Mouse (Mus musculus): ENCODE results near the gene 2210407C18Rik. TPM values are rescaled to one million over a fixed set of nuclear protein-coding genes. Genes with fewer than 3 reads are reported as not detected.

Gene 2210407C18Rik
- polyA plus RNA-seq, 1 experiment from 2014 or later, result not detected

DNA sequence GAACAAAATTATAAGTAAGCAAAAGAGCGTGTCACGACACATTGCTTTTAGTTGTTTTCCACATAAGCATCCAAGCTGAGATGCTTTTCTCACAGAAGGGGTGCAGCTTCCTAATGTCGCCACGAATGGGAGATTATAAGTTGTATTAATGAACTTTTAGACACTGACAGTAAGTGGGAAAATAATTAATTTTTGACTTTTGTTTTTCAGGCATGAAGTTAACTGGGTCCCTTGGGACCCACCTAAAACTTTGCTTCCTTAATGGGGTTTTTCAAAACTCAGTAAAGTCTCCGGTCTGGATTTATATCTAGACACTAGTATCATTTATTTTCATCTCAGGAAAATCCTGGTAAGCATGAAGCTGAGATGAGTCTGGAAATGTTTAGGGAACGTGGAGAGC, 21.1 kb downstream of the 2210407C18Rik start, which contains the start of gene Olfr324:
Gene Olfr324, plus strand, starts transcription at position 301 of the 400 bp plus-strand sequence.
- 76% methylated on average over 6 of the region's 6 CpGs for WGBS
- Histone ChIP-seq H3K27me3 (no peaks in the 10 kb centered on the region), H3K9ac (no peak within 1 kb of the TSS), H3K36me3 (no peaks in the 10 kb centered on the region), H3K9me3 (no peaks in the 10 kb centered on the region), H3K4me2 (no peak within 1 kb of the TSS), H3K27ac (no peak within 1 kb of the TSS), H3K4me1 (no peaks in the 10 kb centered on the region), H3K4me3 (no peak within 1 kb of the TSS)
- ATAC-seq (ENCODE audit: borderline replicate concordance, extremely low read depth, low FRiP score, low TSS enrichment), result no peak

DNA sequence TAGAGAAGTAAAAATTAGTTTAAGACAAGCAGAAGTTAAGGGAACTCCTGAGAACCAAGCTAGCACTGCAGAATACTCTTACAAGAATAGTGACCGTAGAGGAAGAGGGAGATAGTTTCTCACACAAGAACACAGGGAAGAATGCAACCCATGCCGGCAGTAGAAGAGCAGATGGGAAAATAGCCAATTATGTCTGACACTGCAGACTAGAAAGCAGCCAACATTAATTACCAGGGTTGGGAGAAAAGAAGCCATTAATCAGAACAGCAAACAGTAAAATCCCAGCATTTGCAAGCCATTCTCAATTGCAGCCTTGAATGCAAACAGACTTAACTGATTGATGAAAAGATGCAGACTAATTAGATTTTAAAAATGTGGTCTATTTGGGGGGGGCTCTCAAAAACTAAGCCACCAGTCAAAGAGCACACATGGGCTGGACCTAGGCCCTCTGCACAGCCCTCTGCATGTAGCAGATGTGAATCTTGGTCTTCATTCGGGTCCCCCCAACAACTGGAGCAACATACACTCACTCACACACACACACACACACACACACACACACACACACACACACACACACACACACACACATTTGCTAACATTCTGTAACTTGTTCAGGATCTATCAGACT, 27.1 kb downstream of the 2210407C18Rik start:
- Histone ChIP-seq H3K4me3 (no peak overlapping the region), H3K27me3 (no peaks in the 10 kb centered on the region), H3K27ac (no peak overlapping the region), H3K9me3 (no peaks in the 10 kb centered on the region), H3K4me2 (no peak overlapping the region), H3K36me3 (no peaks in the 10 kb centered on the region), H3K4me1 (no peaks in the 10 kb centered on the region), H3K9ac (no peak overlapping the region)
- no peak for ATAC-seq (ENCODE audit: borderline replicate concordance, extremely low read depth, low FRiP score, low TSS enrichment)
- WGBS, result 60% methylated on average over 3 of the region's 3 CpGs

DNA sequence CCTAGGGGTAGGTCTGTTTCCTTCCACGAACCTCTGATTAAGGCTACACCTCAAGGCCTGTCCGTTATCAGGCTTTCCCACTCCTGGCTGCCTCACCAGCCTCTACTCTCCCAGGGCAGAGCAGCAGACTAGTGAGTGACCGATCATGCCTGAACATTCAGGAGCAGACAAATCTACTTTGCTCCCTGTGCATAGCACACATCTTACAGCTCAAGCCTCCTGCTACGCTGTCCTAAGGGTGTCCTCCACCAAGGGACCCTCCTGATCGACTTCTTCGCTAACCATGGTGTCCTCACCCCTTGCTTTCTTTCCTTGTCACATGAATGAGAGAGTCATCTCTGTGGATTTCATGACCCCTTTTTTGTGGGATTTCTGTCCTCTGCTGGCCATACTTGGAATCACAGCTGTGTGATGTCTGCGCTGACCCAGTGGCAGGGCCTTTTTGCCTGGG, 28.0 kb downstream of the 2210407C18Rik start:
- no peaks in the 10 kb centered on the region for H3K4me1 ChIP-seq
- no peak overlapping the region for H3K9ac ChIP-seq
- 67% methylated on average over 7 of the region's 7 CpGs for WGBS
- H3K4me3 ChIP-seq, result no peak overlapping the region
- no peaks in the 10 kb centered on the region for H3K27me3 ChIP-seq
- H3K36me3 ChIP-seq, result no peaks in the 10 kb centered on the region
- no peak for ATAC-seq (ENCODE audit: borderline replicate concordance, extremely low read depth, low FRiP score, low TSS enrichment)
- no peaks in the 10 kb centered on the region for H3K9me3 ChIP-seq
- H3K4me2 ChIP-seq, result no peak overlapping the region
- H3K27ac ChIP-seq, result no peak overlapping the region

DNA sequence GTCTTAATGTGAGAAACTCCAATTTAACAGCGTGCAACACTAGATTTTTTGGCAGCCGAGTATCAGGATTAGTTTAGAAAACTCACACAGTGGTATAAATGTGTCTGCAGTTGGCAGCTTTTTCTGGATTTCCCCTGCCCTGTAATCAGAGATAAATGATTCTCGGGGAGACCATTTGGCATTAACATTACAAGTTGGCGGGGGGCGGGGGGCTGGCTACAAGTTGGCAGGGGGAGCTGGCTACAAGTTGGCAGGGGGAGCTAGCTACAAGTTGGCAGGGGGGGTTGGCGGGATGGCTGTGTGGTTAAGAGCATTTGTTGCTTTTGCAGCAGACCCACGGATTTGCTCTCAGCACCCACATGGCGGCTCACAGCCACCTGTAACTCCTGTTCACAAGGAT, 37.2 kb downstream of the 2210407C18Rik start:
- Histone ChIP-seq H3K4me1 (no peaks in the 10 kb centered on the region), H3K4me2 (no peak overlapping the region), H3K9me3 (no peaks in the 10 kb centered on the region), H3K36me3 (no peaks in the 10 kb centered on the region), H3K9ac (no peak overlapping the region), H3K27me3 (no peaks in the 10 kb centered on the region), H3K27ac (no peak overlapping the region), H3K4me3 (no peak overlapping the region)
- WGBS, result 60% methylated on average over 8 of the region's 8 CpGs
- ATAC-seq (ENCODE audit: borderline replicate concordance, extremely low read depth, low FRiP score, low TSS enrichment), result no peak

DNA sequence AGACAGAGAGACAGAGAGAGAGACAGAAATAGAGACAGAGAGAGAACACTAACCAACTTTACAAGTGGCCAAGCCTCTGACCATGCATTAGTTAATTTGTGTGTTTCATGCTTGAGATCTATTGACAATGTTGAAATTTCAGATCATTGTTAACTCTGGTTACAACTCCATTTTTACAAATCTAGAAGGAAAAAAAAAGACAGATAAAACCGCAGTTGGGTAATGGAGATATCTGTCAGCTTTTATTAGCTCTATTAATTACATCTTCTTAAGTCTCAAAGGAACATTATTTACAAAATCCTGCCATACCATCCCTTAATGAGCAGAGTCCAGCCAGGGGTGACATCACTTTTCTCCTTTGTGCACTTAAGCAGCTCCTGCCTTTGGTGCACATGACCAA, 38.4 kb downstream of the 2210407C18Rik start, which contains the start of gene Olfr325:
Gene Olfr325, plus strand, starts transcription at position 301 of the 400 bp plus-strand sequence.
- WGBS, result 68% methylated on average over 1 of the region's 1 CpGs
- Histone ChIP-seq H3K36me3 (no peaks in the 10 kb centered on the region), H3K9me3 (no peaks in the 10 kb centered on the region), H3K4me3 (no peak within 1 kb of the TSS), H3K4me2 (no peak within 1 kb of the TSS), H3K9ac (no peak within 1 kb of the TSS), H3K27me3 (no peaks in the 10 kb centered on the region), H3K4me1 (no peaks in the 10 kb centered on the region), H3K27ac (no peak within 1 kb of the TSS)
- no peak for ATAC-seq (ENCODE audit: borderline replicate concordance, extremely low read depth, low FRiP score, low TSS enrichment)

DNA sequence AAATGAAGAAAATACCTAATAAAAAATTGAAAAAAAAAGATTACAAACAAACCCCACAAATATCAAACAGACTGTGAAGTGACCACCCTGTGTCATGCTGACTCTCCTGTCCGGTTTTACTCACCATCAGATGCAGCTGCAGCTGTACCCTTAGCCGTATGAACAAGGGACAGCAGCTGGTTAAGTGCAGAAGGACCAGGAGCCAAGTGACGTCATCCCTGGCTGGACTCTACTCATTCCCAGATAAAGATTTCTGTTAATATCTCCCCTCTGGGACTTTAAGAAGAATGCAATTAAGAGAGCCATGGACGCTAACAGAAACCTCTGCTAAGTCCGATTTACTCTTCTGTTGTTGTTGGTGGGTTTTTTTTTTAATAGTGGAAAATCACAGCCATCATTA, 45.5 kb downstream of the 2210407C18Rik start, which contains the start of gene Olfr224:
Gene Olfr224, minus strand, starts transcription at position 149 of the 400 bp plus-strand sequence.
- Histone ChIP-seq H3K27ac (no peak within 1 kb of the TSS), H3K27me3 (no peaks in the 10 kb centered on the region), H3K36me3 (no peaks in the 10 kb centered on the region), H3K4me1 (no peaks in the 10 kb centered on the region), H3K4me2 (no peak within 1 kb of the TSS), H3K4me3 (no peak within 1 kb of the TSS), H3K9me3 (no peaks in the 10 kb centered on the region), H3K9ac (no peak within 1 kb of the TSS)
- no peak for ATAC-seq (ENCODE audit: borderline replicate concordance, extremely low read depth, low FRiP score, low TSS enrichment)
- WGBS, result 66% methylated on average over 5 of the region's 5 CpGs

Other genes starting within 250 kb of the 2210407C18Rik start
- 0.40 TPM in 1 of 2 replicates, not detected in the other for gene Lypd8, start 237.0 kb downstream of the 2210407C18Rik start, polyA plus RNA-seq (2015; fragmentation: Nextera tagmentation; extraction: Ambion mirVana)
- not detected in 2 replicates for gene 1810065E05Rik, start 195.0 kb downstream of the 2210407C18Rik start, polyA plus RNA-seq (2015; fragmentation: Nextera tagmentation; extraction: Ambion mirVana)
- gene Gm12253, start 183.5 kb downstream of the 2210407C18Rik start, polyA plus RNA-seq (2015; fragmentation: Nextera tagmentation; extraction: Ambion mirVana), result not detected in 2 replicates
- not detected in 2 replicates for gene Lypd9, start 163.2 kb downstream of the 2210407C18Rik start, polyA plus RNA-seq (2015; fragmentation: Nextera tagmentation; extraction: Ambion mirVana)
- gene Olfr30, start 153.8 kb downstream of the 2210407C18Rik start, polyA plus RNA-seq (2015; fragmentation: Nextera tagmentation; extraction: Ambion mirVana), result not detected in 2 replicates
- not detected in 2 replicates for gene Olfr332, start 123.5 kb downstream of the 2210407C18Rik start, polyA plus RNA-seq (2015; fragmentation: Nextera tagmentation; extraction: Ambion mirVana)
- not detected in 2 replicates for gene Olfr331, start 113.5 kb downstream of the 2210407C18Rik start, polyA plus RNA-seq (2015; fragmentation: Nextera tagmentation; extraction: Ambion mirVana)
- not detected in 2 replicates for gene Olfr330, start 81.2 kb downstream of the 2210407C18Rik start, polyA plus RNA-seq (2015; fragmentation: Nextera tagmentation; extraction: Ambion mirVana)
- gene Olfr329-ps, start 69.7 kb downstream of the 2210407C18Rik start, polyA plus RNA-seq (2015; fragmentation: Nextera tagmentation; extraction: Ambion mirVana), result not detected in 2 replicates
- not detected in 2 replicates for gene Olfr328, start 60.4 kb downstream of the 2210407C18Rik start, polyA plus RNA-seq (2015; fragmentation: Nextera tagmentation; extraction: Ambion mirVana)
- not detected in 2 replicates for gene Olfr224, start 45.5 kb downstream of the 2210407C18Rik start, polyA plus RNA-seq (2015; fragmentation: Nextera tagmentation; extraction: Ambion mirVana)
- gene Olfr325, start 38.3 kb downstream of the 2210407C18Rik start, polyA plus RNA-seq (2015; fragmentation: Nextera tagmentation; extraction: Ambion mirVana), result not detected in 2 replicates
- gene Olfr324, start 21.0 kb downstream of the 2210407C18Rik start, polyA plus RNA-seq (2015; fragmentation: Nextera tagmentation; extraction: Ambion mirVana), result not detected in 2 replicates
- not detected in 2 replicates for gene Olfr323, start 14.4 kb upstream of the 2210407C18Rik start, polyA plus RNA-seq (2015; fragmentation: Nextera tagmentation; extraction: Ambion mirVana)
- gene Trim58, start 24.4 kb upstream of the 2210407C18Rik start, polyA plus RNA-seq (2015; fragmentation: Nextera tagmentation; extraction: Ambion mirVana), result 0.11 and 0.16 TPM in 2 replicates
- not detected in 2 replicates for gene Olfr322, start 42.7 kb upstream of the 2210407C18Rik start, polyA plus RNA-seq (2015; fragmentation: Nextera tagmentation; extraction: Ambion mirVana)
- gene Olfr320, start 65.0 kb upstream of the 2210407C18Rik start, polyA plus RNA-seq (2015; fragmentation: Nextera tagmentation; extraction: Ambion mirVana), result not detected in 2 replicates
- gene Olfr319, start 83.1 kb upstream of the 2210407C18Rik start, polyA plus RNA-seq (2015; fragmentation: Nextera tagmentation; extraction: Ambion mirVana), result not detected in 2 replicates
- gene Olfr318, start 107.9 kb upstream of the 2210407C18Rik start, polyA plus RNA-seq (2015; fragmentation: Nextera tagmentation; extraction: Ambion mirVana), result not detected in 2 replicates
- not detected in 2 replicates for gene Olfr317, start 123.1 kb upstream of the 2210407C18Rik start, polyA plus RNA-seq (2015; fragmentation: Nextera tagmentation; extraction: Ambion mirVana)
- gene Olfr316, start 136.7 kb upstream of the 2210407C18Rik start, polyA plus RNA-seq (2015; fragmentation: Nextera tagmentation; extraction: Ambion mirVana), result not detected in 2 replicates
- not detected in 2 replicates for gene Olfr315, start 157.1 kb upstream of the 2210407C18Rik start, polyA plus RNA-seq (2015; fragmentation: Nextera tagmentation; extraction: Ambion mirVana)
- gene Olfr314, start 166.9 kb upstream of the 2210407C18Rik start, polyA plus RNA-seq (2015; fragmentation: Nextera tagmentation; extraction: Ambion mirVana), result not detected in 2 replicates
- gene Fam183b, start 185.9 kb upstream of the 2210407C18Rik start, polyA plus RNA-seq (2015; fragmentation: Nextera tagmentation; extraction: Ambion mirVana), result 4.5 and 5.7 TPM in 2 replicates
- gene Olfr313, start 198.9 kb upstream of the 2210407C18Rik start, polyA plus RNA-seq (2015; fragmentation: Nextera tagmentation; extraction: Ambion mirVana), result not detected in 2 replicates
- not detected in 2 replicates for gene Olfr312, start 213.2 kb upstream of the 2210407C18Rik start, polyA plus RNA-seq (2015; fragmentation: Nextera tagmentation; extraction: Ambion mirVana)
- gene Olfr311, start 223.2 kb upstream of the 2210407C18Rik start, polyA plus RNA-seq (2015; fragmentation: Nextera tagmentation; extraction: Ambion mirVana), result not detected in 2 replicates
- gene Gm12258, start 231.1 kb upstream of the 2210407C18Rik start, polyA plus RNA-seq (2015; fragmentation: Nextera tagmentation; extraction: Ambion mirVana), result 8.1 and 8.9 TPM in 2 replicates